Mouse (Mus musculus) thymus, adult 2 months (tissue): ENCODE measurements at regions not wholly inside any gene's neighbourhood (a gene's known extent, or its start where the extent isn't known, plus 50 kb on each side); places are given as distances from the start of the nearest gene placed in this dataset.

Experiments used
- CTCF ChIP-seq: fragments of 200-500 bp; IDR thresholded peaks from 2 replicates; pipeline ENCODE4 v1.5.1; 2012; ENCODE audit warnings: mild to moderate bottlenecking, control low read depth, low read length, moderate library complexity, borderline replicate concordance; ENCODE audit not compliant: control insufficient read depth, poor library complexity, insufficient read depth; ENCODE audit errors: extremely low read depth
- POLR2A ChIP-seq: fragments of 200-500 bp; IDR thresholded peaks from 2 replicates; pipeline ENCODE4 v1.6.1; 2012; ENCODE audit warnings: mild to moderate bottlenecking, low read length, control low read depth, moderate library complexity; ENCODE audit not compliant: control insufficient read depth, poor library complexity, insufficient read depth; ENCODE audit errors: extremely low read depth

DNA sequence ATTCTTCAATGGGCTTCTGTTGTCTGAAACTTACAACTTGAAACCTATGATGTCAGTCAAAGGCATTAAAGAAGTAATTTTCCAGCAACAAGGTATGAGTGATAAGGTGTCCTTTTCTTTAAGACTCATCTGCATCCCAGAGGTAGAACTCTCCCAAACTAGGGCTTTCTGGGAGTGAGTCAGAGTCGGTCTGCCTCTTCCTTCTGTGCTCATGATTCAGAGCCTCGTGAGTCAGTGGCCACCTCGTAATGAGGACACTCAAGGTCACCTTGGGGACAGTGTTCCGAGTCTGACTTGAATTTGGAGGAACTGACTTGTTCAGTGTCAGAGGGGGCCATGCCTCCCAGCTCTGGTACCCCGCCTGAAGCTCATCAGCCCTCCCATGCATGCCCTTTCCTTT is 81.8 kb downstream of the Llph start:
- TF ChIP-seq CTCF (no peak), POLR2A (no peak)
